Mouse (Mus musculus) heart, embryonic 10.5 days (tissue): ENCODE measurements at regions not wholly inside any gene's neighbourhood (a gene's known extent, or its start where the extent isn't known, plus 50 kb on each side); places are given as distances from the start of the nearest gene placed in this dataset.

ENCODE experiments used
- DNase-seq: peaks from one replicate; pipeline ENCODE4 v3.0.0-alpha.2; 2017; ENCODE audit warnings: low spot score
- H3K27ac ChIP-seq: fragments of 300-500 bp; sonication (generic); 2 replicates; pipeline ENCODE4 v1.5.1; 2016; ENCODE audit warnings: mild to moderate bottlenecking
- H3K27me3 ChIP-seq: fragments of 300-500 bp; sonication (generic); 2 replicates; pipeline ENCODE4 v1.6.1; 2016; ENCODE audit warnings: mild to moderate bottlenecking; ENCODE audit not compliant: poor library complexity, insufficient read depth, severe bottlenecking
- H3K36me3 ChIP-seq: fragments of 300-500 bp; sonication (generic); 2 replicates; pipeline ENCODE4 v1.6.1; 2016; ENCODE audit warnings: mild to moderate bottlenecking, moderate library complexity
- H3K4me1 ChIP-seq: fragments of 300-500 bp; sonication (generic); 2 replicates; pipeline ENCODE4 v1.6.1; 2016; ENCODE audit warnings: mild to moderate bottlenecking
- H3K4me3 ChIP-seq: fragments of 300-500 bp; sonication (generic); 2 replicates; pipeline ENCODE4 v1.5.1; 2016; ENCODE audit warnings: mild to moderate bottlenecking, moderate library complexity
- H3K9me3 ChIP-seq: fragments of 300-500 bp; sonication (generic); 2 replicates; pipeline ENCODE4 v1.6.1; 2016; ENCODE audit warnings: mild to moderate bottlenecking, moderate library complexity
- WGBS: fragments of 180-500 bp; shearing (Covaris S2); methylation state at CpG from one replicate; pipeline ENCODE4 v1.1.7; 2016; 5-methylcytosine and 5-hydroxymethylcytosine counted together

DNA sequence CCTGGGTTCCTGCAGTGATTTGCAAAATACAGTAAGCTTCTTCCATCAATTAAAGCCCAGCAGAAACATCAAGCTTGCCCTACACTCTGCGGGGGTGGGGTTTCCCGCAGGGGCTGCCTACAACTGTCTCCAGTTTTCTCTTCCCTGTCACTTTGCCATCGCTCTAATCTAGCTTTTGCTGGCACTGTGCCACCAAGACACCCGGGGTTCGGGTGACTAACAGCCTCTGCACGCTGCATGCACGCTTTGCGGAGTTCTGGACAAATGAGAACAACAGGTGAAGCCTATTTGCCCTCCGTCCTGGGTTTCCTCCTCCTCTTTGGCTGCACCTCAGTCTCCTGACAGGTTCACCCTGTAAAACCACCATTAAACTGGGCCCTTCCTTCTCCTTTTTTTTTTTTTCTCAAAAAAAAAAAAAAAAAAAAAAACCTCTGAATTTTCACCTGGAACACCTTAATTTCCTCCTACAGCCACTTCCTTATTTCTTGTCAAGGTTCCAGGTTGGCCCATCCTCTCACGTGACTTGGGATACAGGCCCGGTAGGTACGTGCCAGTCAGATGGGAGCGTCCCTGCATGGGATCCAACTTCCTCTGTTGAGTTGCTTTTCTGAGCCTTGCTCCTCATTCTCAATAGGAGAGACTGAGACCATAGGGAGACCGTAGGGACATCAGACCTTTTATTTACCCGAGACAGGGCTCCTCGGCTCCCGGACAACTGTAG lies 262.7 kb downstream of the Gadd45g start:
- no peaks in the 10 kb centered on the region for H3K36me3 ChIP-seq
- DNase-seq: no peak
- H3K9me3 ChIP-seq: no peaks in the 10 kb centered on the region
- peaks cover 35% of the 10 kb centered on the region for H3K4me1 ChIP-seq
- H3K27ac ChIP-seq: no peak overlapping the region
- no peak overlapping the region for H3K4me3 ChIP-seq
- 70% methylated on average over 17 of the region's 17 CpGs for WGBS
- 0 out of 2 replicates have a peak, but pooled peaks cover under 1% of the 10 kb centered on the region for H3K27me3 ChIP-seq

DNA sequence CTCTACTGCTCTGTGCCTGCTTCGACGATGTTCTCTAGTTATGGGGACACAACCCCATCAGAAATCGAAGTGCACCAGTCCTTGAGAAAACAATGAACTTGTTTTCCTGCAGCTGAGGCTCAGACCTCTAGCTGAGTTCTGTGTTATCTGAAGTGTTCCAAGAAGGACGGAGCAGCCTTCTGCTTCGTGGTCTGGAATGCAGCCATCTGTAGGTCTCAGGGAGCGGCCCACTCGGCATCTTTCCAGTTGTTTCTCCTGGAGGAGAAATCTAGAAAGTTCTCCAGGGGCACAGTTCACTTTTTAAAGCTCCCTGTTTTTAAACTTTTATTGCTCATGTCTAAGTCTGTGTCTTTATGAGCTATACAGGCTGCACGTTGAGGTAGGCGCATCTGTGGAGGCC lies 264.3 kb downstream of the Gadd45g start:
- H3K27ac ChIP-seq: no peak overlapping the region
- no peaks in the 10 kb centered on the region for H3K9me3 ChIP-seq
- DNase-seq: no peak
- H3K4me1 ChIP-seq: peaks cover 35% of the 10 kb centered on the region
- no peaks in the 10 kb centered on the region for H3K27me3 ChIP-seq
- no peaks in the 10 kb centered on the region for H3K36me3 ChIP-seq
- no peak overlapping the region for H3K4me3 ChIP-seq
- WGBS: 41% methylated on average over 9 of the region's 9 CpGs

DNA sequence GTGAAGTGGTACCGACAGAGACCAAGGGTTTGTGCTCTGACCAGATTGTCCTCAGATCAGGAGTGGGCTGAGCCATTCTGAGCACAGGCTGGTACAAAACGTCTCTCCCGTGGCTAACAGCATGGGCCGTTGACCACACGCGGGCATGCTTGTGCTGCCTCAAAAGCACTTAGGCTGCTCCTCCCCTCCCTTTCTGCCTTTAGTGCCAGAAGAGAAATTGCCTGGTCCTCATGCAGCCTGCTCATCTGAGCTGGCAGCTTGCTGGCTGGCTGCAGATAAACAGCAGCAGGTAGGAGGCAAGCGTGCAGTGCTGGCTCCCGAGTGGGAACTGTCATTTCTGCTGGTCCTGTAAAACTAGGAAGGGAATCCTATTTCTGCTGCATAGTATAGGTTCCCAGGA lies 267.1 kb downstream of the Gadd45g start:
- no peak overlapping the region for H3K27ac ChIP-seq
- peaks cover 22% of the 10 kb centered on the region for H3K4me1 ChIP-seq
- peaks cover 6% of the 10 kb centered on the region; the same call in 1 of the 2 replicates for H3K27me3 ChIP-seq
- H3K4me3 ChIP-seq: no peak overlapping the region
- no peak for DNase-seq
- H3K36me3 ChIP-seq: no peaks in the 10 kb centered on the region
- H3K9me3 ChIP-seq: no peaks in the 10 kb centered on the region
- 66% methylated on average over 8 of the region's 8 CpGs for WGBS

DNA sequence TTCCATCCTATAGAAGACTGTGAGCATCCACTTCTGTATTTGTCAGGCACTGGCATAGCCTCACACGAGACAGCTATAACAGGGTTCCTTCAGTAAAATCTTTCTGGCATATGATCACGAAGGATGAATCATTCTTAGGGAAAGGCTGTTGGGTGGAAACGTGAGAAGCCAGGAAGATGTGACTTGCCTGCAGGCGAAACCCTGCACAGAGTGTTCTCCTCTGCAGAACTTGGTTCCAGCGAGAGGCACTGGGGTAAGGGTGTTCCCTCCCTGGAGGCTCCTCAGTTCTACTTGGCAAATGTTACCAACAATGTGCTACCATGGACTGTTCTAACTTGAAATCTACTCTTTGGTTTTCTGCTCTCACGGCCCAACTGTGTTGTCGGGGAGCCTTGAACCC lies 268.0 kb downstream of the Gadd45g start:
- no peaks in the 10 kb centered on the region for H3K36me3 ChIP-seq
- WGBS: 83% methylated on average over 7 of the region's 7 CpGs
- no peak for DNase-seq
- H3K27ac ChIP-seq: no peak overlapping the region
- H3K4me1 ChIP-seq: peaks cover 24% of the 10 kb centered on the region
- peaks cover 12% of the 10 kb centered on the region; the same call in 1 of the 2 replicates for H3K27me3 ChIP-seq
- H3K9me3 ChIP-seq: no peaks in the 10 kb centered on the region
- no peak overlapping the region for H3K4me3 ChIP-seq

DNA sequence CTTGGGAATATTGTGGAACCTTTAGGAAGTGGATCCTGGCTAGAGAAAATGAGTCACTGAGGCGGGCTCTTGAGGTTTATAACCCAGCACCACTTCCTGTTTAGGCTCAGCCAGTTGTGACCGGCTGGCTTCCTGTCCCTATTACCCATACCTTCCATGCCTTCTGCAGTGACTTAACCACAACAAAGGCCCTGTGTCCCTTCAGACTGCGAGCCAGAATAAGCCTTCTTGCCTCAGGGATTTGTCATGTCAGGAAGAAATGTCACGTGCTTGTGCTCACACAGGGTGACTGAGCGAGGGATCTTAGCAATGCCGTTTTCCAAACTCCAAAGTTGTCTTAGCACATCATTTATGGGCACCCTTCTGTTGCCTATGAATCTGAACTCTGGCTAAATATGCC lies 268.5 kb downstream of the Gadd45g start:
- no peak for DNase-seq
- peaks cover 17% of the 10 kb centered on the region; the same call in 1 of the 2 replicates for H3K27me3 ChIP-seq
- H3K9me3 ChIP-seq: no peaks in the 10 kb centered on the region
- H3K36me3 ChIP-seq: no peaks in the 10 kb centered on the region
- H3K27ac ChIP-seq: no peak overlapping the region
- H3K4me3 ChIP-seq: no peak overlapping the region
- WGBS: 80% methylated on average over 6 of the region's 6 CpGs
- peaks cover 29% of the 10 kb centered on the region for H3K4me1 ChIP-seq

DNA sequence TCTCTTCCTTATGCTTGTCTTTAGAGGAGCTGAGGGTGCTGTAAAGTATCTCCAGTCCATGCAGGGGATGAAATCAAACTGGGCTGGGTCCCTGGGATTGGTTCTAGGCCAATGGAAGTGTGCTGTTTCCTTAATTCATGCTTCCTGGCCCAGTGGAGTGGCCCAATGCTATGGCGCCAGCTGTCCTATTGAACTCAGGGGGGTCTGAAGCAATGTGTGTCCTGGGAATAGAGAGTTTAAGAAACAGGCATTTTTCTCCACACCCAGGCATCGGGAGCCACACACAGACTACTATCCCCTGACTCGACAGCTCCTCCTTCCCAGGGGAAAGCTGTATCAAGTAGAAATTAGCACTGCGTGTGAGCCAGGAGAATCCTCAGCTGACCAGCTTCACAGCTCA lies 269.8 kb downstream of the Gadd45g start:
- Histone ChIP-seq H3K4me1 (peaks cover 21% of the 10 kb centered on the region), H3K9me3 (no peaks in the 10 kb centered on the region), H3K27ac (no peak overlapping the region), H3K36me3 (no peaks in the 10 kb centered on the region), H3K27me3 (peaks cover 24% of the 10 kb centered on the region; the same call in 1 of the 2 replicates), H3K4me3 (no peak overlapping the region)
- 76% methylated on average over 4 of the region's 4 CpGs for WGBS
- no peak for DNase-seq

DNA sequence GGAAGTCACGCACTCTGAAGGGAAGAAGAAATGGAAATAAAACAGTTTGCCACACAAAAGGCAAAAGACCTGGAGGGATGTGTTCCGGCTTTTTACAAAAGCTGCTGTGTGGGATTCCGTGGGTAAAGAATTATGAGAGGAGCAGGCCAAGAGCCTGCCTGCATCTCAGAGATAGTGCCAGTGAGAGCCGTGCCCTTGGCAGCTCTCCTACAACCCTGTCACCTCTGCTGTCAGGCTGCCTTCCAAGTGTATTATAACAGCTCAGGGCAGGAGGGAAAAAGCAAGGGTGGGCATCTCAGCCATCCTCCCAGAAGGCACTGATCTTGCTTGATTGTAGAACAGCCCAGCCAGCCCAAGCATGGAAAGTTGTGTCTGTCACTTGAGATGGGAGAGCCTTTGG lies 270.3 kb downstream of the Gadd45g start:
- no peaks in the 10 kb centered on the region for H3K36me3 ChIP-seq
- no peak for DNase-seq
- H3K4me1 ChIP-seq: peaks cover 19% of the 10 kb centered on the region
- no peak overlapping the region for H3K27ac ChIP-seq
- H3K4me3 ChIP-seq: no peak overlapping the region
- H3K27me3 ChIP-seq: peaks cover 24% of the 10 kb centered on the region; the same call in 1 of the 2 replicates
- no peaks in the 10 kb centered on the region for H3K9me3 ChIP-seq
- 78% methylated on average over 4 of the region's 4 CpGs for WGBS

DNA sequence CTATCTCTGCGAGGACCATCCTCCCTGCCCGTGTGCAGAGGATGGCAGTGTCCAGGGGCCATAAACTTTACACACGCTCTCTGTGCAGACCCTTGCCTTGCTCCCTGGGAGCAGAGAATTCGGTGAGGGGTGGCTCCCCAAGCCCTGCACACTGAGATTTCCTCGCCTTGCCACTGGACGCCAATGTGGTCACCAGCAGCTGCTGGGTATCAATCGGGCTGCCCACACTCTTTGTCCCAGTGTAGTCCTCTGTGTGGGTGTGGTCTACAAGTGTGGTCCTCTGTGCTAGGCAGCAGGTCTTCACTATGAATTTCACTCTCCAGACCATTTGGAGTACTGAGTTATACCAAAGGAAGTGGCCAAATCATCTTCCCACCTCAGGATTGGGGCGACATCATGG lies 274.3 kb downstream of the Gadd45g start:
- Histone ChIP-seq H3K4me3 (no peak overlapping the region), H3K36me3 (no peaks in the 10 kb centered on the region), H3K27me3 (peaks cover 24% of the 10 kb centered on the region; the same call in 1 of the 2 replicates), H3K9me3 (no peaks in the 10 kb centered on the region), H3K4me1 (peaks cover 15% of the 10 kb centered on the region), H3K27ac (no peak overlapping the region)
- no peak for DNase-seq
- 81% methylated on average over 8 of the region's 8 CpGs for WGBS

DNA sequence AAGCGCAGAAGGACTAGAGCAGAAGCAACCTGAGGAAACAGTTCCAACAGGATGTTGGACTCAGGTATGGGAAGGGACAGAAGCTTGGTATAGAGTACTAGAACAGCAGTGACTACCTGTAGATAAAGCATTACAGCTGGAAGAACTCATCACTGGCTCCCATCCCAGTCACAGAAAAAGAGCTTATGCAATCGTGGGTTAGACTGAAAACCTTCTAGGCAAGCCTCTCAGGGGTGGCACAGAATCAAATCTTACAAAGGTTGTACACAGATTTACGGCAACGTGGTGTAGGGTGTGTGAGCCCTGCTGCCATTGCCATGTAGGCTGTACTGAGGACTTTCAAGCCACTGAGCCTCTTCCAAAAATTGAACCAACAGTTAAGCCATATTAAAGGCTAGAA lies 278.6 kb downstream of the Gadd45g start:
- Histone ChIP-seq H3K27ac (no peak overlapping the region), H3K27me3 (peaks cover 12% of the 10 kb centered on the region; the same call in 1 of the 2 replicates), H3K4me1 (0 out of 2 replicates have a peak, but pooled peaks cover 3% of the 10 kb centered on the region), H3K36me3 (no peaks in the 10 kb centered on the region), H3K4me3 (no peak overlapping the region), H3K9me3 (no peaks in the 10 kb centered on the region)
- DNase-seq: no peak
- 78% methylated on average over 4 of the region's 4 CpGs for WGBS

DNA sequence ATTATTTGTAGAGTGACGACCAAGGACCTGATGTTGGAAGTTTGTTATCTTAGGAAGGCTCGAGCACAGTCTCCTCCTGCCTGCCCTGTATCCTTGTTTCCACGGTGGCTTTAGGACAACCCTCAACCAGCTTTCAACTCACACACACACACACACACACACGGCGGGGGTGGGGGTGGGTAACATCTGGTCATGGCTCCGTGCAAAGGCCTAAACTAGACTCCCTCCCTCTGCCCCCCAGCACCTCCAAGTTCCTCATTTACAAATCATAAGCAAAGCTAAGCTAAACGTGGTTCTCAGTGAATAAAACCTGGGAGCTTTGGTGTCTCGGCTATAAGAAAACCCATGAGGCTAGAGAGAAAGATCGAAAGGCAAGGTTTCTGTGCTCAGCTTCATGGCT lies 281.3 kb downstream of the Gadd45g start:
- peaks cover 9% of the 10 kb centered on the region; the same call in 1 of the 2 replicates for H3K9me3 ChIP-seq
- DNase-seq: no peak
- H3K36me3 ChIP-seq: no peaks in the 10 kb centered on the region
- no peak overlapping the region for H3K4me3 ChIP-seq
- no peak overlapping the region for H3K27ac ChIP-seq
- 73% methylated on average over 9 of the region's 9 CpGs for WGBS
- 0 out of 2 replicates have a peak, but pooled peaks cover 3% of the 10 kb centered on the region for H3K4me1 ChIP-seq
- H3K27me3 ChIP-seq: peaks cover 5% of the 10 kb centered on the region; the same call in 1 of the 2 replicates

DNA sequence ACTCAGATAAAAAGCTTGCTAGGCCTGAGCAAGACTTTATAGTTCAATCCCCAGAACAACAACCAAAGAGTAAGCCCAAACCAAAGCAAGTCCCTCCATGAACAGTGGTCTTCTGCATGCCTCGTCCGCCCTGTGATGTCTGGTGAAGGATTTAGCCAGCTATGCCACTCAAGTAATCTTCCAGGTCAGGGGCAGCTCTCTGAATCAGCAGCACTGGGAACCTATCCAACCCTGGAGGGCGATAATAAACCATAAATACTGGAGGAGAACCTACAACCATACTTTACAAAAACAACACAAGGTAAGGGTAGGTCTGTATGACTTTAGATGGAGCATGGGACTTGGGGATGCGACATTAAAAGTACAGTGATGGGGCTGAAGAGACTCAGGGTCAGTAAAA lies 283.0 kb downstream of the Gadd45g start:
- H3K9me3 ChIP-seq: peaks cover 11% of the 10 kb centered on the region; the same call in 1 of the 2 replicates
- no peak overlapping the region for H3K4me3 ChIP-seq
- WGBS: 89% methylated on average over 4 of the region's 4 CpGs
- no peaks in the 10 kb centered on the region for H3K36me3 ChIP-seq
- peaks cover 5% of the 10 kb centered on the region; the same call in 1 of the 2 replicates for H3K27me3 ChIP-seq
- H3K27ac ChIP-seq: no peak overlapping the region
- DNase-seq: no peak
- H3K4me1 ChIP-seq: 0 out of 2 replicates have a peak, but pooled peaks cover 3% of the 10 kb centered on the region

DNA sequence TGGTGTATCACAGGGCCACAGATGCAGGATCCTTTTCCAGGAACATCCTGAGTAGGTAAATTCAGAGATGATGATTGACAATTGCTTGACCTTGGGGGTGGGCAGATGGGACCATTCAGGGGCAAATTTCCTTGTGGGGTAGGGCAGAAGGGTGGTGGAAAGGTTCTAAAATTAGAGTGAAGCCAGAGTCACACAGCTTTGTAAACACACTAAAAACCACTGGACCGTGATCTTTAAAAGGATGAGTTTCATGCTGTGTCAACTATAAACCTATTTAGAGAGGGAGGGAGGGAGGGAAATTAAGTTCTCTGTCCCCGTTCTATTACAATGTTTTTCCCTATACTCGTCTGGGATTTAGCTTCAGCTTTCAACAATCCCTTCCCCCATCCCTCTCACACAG lies 286.7 kb downstream of the Gadd45g start:
- Histone ChIP-seq H3K9me3 (peaks cover 11% of the 10 kb centered on the region; the same call in 1 of the 2 replicates), H3K27me3 (peaks cover 5% of the 10 kb centered on the region; the same call in 1 of the 2 replicates), H3K4me1 (0 out of 2 replicates have a peak, but pooled peaks cover 3% of the 10 kb centered on the region), H3K36me3 (no peaks in the 10 kb centered on the region), H3K27ac (no peak overlapping the region), H3K4me3 (no peak overlapping the region)
- DNase-seq: no peak
- WGBS: 61% methylated on average over 3 of the region's 3 CpGs

DNA sequence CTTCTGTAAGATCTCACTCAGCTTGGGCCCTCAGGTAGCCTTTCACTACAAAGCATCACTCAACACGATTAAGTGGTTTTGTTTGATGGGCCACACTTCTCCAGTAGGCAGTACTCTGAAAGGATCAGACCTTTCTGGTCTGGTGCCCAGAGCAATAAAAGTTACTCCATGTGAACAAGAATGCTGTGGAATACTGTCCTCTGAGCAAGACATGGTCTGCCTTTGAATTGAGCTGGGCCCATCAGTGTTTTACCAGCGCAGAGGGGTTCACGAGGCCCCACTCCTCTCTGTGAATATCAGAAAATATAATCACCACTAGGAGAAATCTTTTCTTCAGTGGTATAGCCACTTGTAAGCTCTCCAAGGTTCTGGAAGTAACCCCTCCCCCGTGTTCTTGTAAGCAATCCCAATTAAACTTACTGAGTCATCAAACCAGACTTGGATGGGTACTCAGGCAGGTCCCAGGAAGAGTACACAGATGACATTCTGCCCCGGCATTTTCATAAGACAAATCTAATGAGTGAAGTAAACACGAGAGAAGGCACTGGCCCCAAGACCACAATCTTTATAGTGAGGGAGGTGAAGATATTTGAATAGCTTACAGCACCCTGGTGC lies 292.0 kb downstream of the Gadd45g start:
- Histone ChIP-seq H3K9me3 (peaks cover 2% of the 10 kb centered on the region; the same call in 1 of the 2 replicates), H3K36me3 (no peaks in the 10 kb centered on the region), H3K4me3 (no peak overlapping the region), H3K4me1 (peaks cover 7% of the 10 kb centered on the region), H3K27me3 (no peaks in the 10 kb centered on the region), H3K27ac (no peak overlapping the region)
- no peak for DNase-seq
- WGBS: 72% methylated on average over 6 of the region's 6 CpGs
